Mouse (Mus musculus) urinary bladder, postnatal 10 days (tissue): Measurements from ENCODE around the gene Abcc1.

Source experiments
- DNase-seq: peaks from one replicate; pipeline ENCODE4 v3.0.0; 2022; ENCODE audit warnings: low spot score

Gene Abcc1

DNA sequence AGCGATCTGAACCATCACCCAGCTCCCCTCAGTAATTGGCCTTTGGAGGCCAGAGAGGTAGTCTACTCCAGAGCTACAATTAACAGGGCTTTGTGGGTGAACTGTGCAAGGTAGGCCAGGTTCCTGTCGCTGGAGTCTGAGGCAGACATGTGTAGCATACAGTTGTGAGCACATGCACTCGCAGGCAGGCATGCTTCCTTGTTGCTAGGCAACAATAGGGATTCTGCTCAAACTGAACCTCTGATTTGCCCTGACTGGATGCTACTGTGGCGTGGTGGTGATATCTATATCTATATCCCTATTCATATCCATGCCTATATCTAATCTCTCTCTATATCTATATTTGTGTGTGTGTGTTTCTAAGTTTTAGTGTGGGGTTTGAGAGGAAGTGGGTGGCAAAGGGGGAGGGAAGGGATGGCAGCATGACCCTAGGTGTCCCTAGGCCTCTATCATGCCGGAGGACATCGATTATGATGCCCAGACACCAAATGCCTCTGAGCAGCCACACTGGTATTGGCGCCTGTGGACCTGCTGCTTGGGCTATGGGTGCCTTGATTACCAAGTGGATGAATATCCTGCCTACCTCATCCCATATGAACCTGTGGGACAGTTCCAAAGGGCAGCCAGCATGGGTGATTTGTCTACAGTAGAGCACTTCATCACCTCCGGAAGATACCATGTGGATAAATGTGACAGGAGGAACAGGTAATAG is 140.4 kb downstream of the Abcc1 start:
- no peak for DNase-seq

DNA sequence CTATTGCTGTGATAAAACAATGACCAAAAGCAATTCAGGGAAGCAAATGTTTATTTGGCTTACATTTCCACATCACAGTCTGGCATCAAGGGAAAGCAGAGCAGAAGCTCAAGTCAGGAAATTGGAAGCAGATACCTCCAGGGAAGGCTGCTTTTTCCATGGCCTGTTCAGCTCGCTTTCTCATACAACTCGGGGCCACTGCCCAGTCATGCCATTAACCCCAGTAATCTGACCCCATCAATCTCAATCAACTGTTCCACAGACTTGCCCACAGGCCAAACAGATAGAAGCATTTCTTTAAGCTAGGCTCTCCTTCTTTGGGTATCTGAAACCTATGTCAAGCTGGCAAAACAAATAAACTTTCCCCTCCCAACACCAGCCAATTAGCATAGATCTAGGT is 145.1 kb downstream of the Abcc1 start:
- DNase-seq, result no peak
